Mouse (Mus musculus): Measurements from ENCODE around the gene Ltbp2. TPM values are rescaled to one million over a fixed set of nuclear protein-coding genes. Genes with fewer than 3 reads are reported as not detected.

Gene Ltbp2
- polyA plus RNA-seq, 1 experiment from 2014 or later, result 0.11 TPM

GRCm38 (mm10) chr12:84900317-84900716 lies 24.0 kb upstream of the Ltbp2 start:
- Histone ChIP-seq H3K27ac (replicated peaks) (no peak overlapping the region), H3K9me3 (replicated peaks) (no peaks in the 10 kb centered on the region), H3K36me3 (no peaks in the 10 kb centered on the region), H3K27me3 (ENCODE audit: low read depth, poor library complexity, severe bottlenecking) (no peaks in the 10 kb centered on the region), H3K4me3 (no peak overlapping the region), H3K4me1 (peaks cover 4% of the 10 kb centered on the region; the same call in 1 of the 2 replicates)
- WGBS, result 85% methylated on average over 7 of the region's 7 CpGs
- DNase-seq (ENCODE audit: low spot score), result no peak

- H3K36me3 ChIP-seq, result no peaks in the 10 kb centered on the region
- 81% methylated on average over 5 of the region's 5 CpGs for WGBS
- DNase-seq (ENCODE audit: low spot score), result no peak
- peaks cover 7% of the 10 kb centered on the region; the same call in 1 of the 2 replicates for H3K4me1 ChIP-seq
- H3K4me3 ChIP-seq, result no peak overlapping the region
- no peaks in the 10 kb centered on the region for H3K9me3 ChIP-seq (replicated peaks)
- H3K27ac ChIP-seq (replicated peaks), result no peak overlapping the region
- H3K27me3 ChIP-seq (ENCODE audit: low read depth, poor library complexity, severe bottlenecking), result no peaks in the 10 kb centered on the region
These were observed 21.0 kb upstream of the Ltbp2 start for GRCm38 (mm10) chr12:84897322-84897721.

DNA sequence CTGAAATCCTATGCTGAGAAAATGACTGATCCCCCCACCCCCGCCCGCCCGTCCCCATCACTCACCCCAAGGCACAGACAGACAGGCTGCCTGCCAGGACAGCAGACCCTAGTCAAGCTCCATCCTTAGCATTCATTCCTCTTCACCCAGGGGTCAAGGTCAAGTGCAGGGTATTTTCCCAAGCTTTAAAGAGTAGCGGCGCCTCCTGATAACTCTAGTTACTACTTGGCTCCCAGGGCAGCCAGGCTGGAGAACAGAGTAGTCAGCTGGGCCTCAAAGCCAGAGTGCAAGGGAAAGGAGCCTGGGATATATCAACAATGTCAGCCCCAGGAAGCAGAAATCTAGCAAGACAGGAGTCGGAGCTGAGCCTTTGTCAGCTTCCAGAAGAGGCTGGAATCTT lies 19.9 kb upstream of the Ltbp2 start:
- H3K9me3 ChIP-seq (replicated peaks), result no peaks in the 10 kb centered on the region
- no peaks in the 10 kb centered on the region for H3K36me3 ChIP-seq
- no peak overlapping the region for H3K27ac ChIP-seq (replicated peaks)
- DNase-seq (ENCODE audit: low spot score), result no peak
- 86% methylated on average over 6 of the region's 6 CpGs for WGBS
- H3K27me3 ChIP-seq (ENCODE audit: low read depth, poor library complexity, severe bottlenecking), result no peaks in the 10 kb centered on the region
- peaks cover 7% of the 10 kb centered on the region; the same call in 1 of the 2 replicates for H3K4me1 ChIP-seq
- H3K4me3 ChIP-seq, result no peak overlapping the region

- no peak for DNase-seq (ENCODE audit: low spot score)
- 69% methylated on average over 9 of the region's 9 CpGs for WGBS
These were observed 17.6 kb upstream of the Ltbp2 start for GRCm38 (mm10) chr12:84893648-84894628.

GRCm38 (mm10) chr12:84890289-84890688 lies 14.0 kb upstream of the Ltbp2 start:
- WGBS, result 72% methylated on average over 15 of the region's 15 CpGs
- H3K9me3 ChIP-seq (replicated peaks), result no peaks in the 10 kb centered on the region

More at GRCm38 (mm10) chr12:84893648-84894628, 17.6 kb upstream of the Ltbp2 start:
- Histone ChIP-seq H3K36me3 (no peaks in the 10 kb centered on the region), H3K4me1 (peaks cover 7% of the 10 kb centered on the region; the same call in 1 of the 2 replicates), H3K4me3 (no peak overlapping the region), H3K9me3 (replicated peaks) (no peaks in the 10 kb centered on the region), H3K27me3 (ENCODE audit: low read depth, poor library complexity, severe bottlenecking) (no peaks in the 10 kb centered on the region), H3K27ac (replicated peaks) (no peak overlapping the region)

GRCm38 (mm10) chr12:84885107-84885876 lies 9.0 kb upstream of the Ltbp2 start:
- no peaks in the 10 kb centered on the region for H3K36me3 ChIP-seq
- no peak for DNase-seq (ENCODE audit: low spot score)
- no peaks in the 10 kb centered on the region for H3K4me1 ChIP-seq
- no peak overlapping the region for H3K27ac ChIP-seq (replicated peaks)
- H3K9me3 ChIP-seq (replicated peaks), result no peaks in the 10 kb centered on the region; the same call in 1 of the 2 replicates
- WGBS, result 77% methylated on average over 11 of the region's 11 CpGs
- H3K27me3 ChIP-seq (ENCODE audit: low read depth, poor library complexity, severe bottlenecking), result peaks cover 5% of the 10 kb centered on the region; the same call in 1 of the 2 replicates
- H3K4me3 ChIP-seq, result no peak overlapping the region

More at GRCm38 (mm10) chr12:84890289-84890688, 14.0 kb upstream of the Ltbp2 start:
- Histone ChIP-seq H3K4me1 (0 out of 2 replicates have a peak, but pooled peaks cover 3% of the 10 kb centered on the region), H3K27me3 (ENCODE audit: low read depth, poor library complexity, severe bottlenecking) (no peaks in the 10 kb centered on the region), H3K27ac (replicated peaks) (no peak overlapping the region), H3K36me3 (no peaks in the 10 kb centered on the region), H3K4me3 (no peak overlapping the region)
- DNase-seq (ENCODE audit: low spot score), result no peak

DNA sequence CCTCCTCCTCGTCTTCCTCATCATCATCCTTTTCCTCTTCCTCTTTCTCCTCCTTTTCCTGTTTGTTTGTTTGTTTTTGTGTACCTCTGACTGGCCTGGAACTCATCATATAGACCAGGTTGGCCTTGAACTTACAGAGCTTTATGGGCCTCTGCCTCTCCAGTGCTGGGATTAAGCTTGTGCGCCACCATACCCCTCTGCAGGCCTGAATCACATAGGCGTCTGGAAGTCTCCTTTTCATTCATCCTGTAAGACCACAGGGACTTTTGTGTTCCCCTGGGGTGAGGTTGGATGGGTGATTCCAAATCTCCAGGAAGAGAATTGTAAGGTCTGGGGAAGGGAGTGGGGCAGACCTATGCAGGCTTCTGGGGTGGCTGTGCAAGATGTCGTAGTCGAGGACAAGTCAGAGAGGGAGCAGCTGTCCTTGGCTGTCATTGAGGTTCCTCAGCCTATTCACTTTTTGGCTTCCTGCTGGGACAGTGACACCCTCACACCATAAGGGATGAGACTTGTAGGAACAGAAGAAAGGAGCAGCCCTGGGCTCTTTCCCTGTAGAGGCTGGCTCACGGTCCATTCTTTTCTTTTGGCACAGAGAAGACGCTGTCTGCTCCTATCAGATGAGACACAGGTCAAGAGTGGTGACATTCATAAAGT lies 8.2 kb upstream of the Ltbp2 start:
- H3K36me3 ChIP-seq, result no peaks in the 10 kb centered on the region
- 83% methylated on average over 7 of the region's 7 CpGs for WGBS
- no peak for DNase-seq (ENCODE audit: low spot score)

DNA sequence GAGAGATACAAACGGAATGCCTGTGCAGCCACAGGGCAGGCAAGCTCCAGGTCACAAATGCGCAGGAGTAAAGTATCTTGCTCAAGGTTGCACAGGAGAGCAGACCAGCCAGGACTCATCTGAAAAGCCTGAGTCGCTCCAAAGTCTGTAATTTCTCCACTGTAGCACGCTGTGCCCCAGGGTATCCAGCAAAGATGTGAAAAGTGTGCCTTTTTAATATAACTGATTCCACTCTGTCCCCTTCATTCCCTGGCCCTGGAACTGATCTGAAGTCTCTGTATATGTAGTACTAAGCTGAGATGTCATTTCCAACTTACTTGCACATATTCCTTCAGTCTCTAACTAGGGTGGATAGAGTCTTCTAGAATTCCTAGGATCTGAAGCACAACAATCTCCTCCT lies 6.5 kb upstream of the Ltbp2 start:
- Histone ChIP-seq H3K27me3 (ENCODE audit: low read depth, poor library complexity, severe bottlenecking) (peaks cover 16% of the 10 kb centered on the region), H3K36me3 (no peaks in the 10 kb centered on the region), H3K4me3 (no peak overlapping the region), H3K4me1 (no peaks in the 10 kb centered on the region), H3K27ac (replicated peaks) (no peak overlapping the region), H3K9me3 (replicated peaks) (no peaks in the 10 kb centered on the region; the same call in 1 of the 2 replicates)
- 85% methylated on average over 4 of the region's 4 CpGs for WGBS
- DNase-seq (ENCODE audit: low spot score), result no peak

More for the DNA sequence above, 8.2 kb upstream of the Ltbp2 start:
- Histone ChIP-seq H3K4me3 (no peak overlapping the region), H3K4me1 (no peaks in the 10 kb centered on the region), H3K27ac (replicated peaks) (no peak overlapping the region), H3K9me3 (replicated peaks) (no peaks in the 10 kb centered on the region; the same call in 1 of the 2 replicates), H3K27me3 (ENCODE audit: low read depth, poor library complexity, severe bottlenecking) (peaks cover 5% of the 10 kb centered on the region)

DNA sequence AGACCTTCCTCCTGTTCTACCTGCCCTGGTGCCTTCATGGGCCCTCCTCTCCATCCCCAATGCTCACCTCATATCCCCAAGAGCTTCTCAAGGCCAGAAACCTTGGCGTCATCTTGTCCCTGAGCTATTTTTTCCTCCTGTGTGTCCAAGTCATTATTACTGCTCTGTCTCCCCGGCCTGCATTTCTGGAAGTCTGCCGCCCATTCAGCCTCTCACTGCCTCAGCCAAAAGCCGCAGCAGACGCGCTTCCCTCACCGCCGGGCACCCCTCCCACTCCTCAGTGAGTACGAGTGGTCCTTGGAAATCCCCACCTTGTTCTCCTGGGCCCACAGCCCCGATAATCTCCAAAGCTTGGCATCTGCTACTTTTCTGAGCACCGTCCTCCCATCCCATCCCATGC lies 3.8 kb upstream of the Ltbp2 start:
- Histone ChIP-seq H3K4me3 (no peak overlapping the region), H3K36me3 (no peaks in the 10 kb centered on the region), H3K4me1 (peaks cover 18% of the 10 kb centered on the region), H3K27ac (replicated peaks) (no peak overlapping the region), H3K27me3 (ENCODE audit: low read depth, poor library complexity, severe bottlenecking) (peaks cover 43% of the 10 kb centered on the region), H3K9me3 (replicated peaks) (no peaks in the 10 kb centered on the region; the same call in 1 of the 2 replicates)
- WGBS, result 63% methylated on average over 11 of the region's 11 CpGs
- no peak for DNase-seq (ENCODE audit: low spot score)

GRCm38 (mm10) chr12:84875761-84876480 lies 411 bp downstream of the Ltbp2 start:
- peaks cover 57% of the 10 kb centered on the region for H3K27me3 ChIP-seq (ENCODE audit: low read depth, poor library complexity, severe bottlenecking)
- DNase-seq (ENCODE audit: low spot score), result peak; percentile 42
- no peaks in the 10 kb centered on the region for H3K9me3 ChIP-seq (replicated peaks)
- H3K27ac ChIP-seq (replicated peaks), result no peak overlapping the region
- H3K36me3 ChIP-seq, result no peaks in the 10 kb centered on the region
- H3K4me1 ChIP-seq, result peaks cover 20% of the 10 kb centered on the region
- WGBS, result 2% methylated on average over 59 of the region's 59 CpGs
- H3K4me3 ChIP-seq, result peak overlapping the region; percentile 45

- H3K9me3 ChIP-seq (replicated peaks), result no peaks in the 10 kb centered on the region
- no peak overlapping the region for H3K27ac ChIP-seq (replicated peaks)
- H3K36me3 ChIP-seq, result no peaks in the 10 kb centered on the region
- H3K4me1 ChIP-seq, result peaks cover 20% of the 10 kb centered on the region
- peaks cover 51% of the 10 kb centered on the region for H3K27me3 ChIP-seq (ENCODE audit: low read depth, poor library complexity, severe bottlenecking)
- H3K4me3 ChIP-seq, result no peak overlapping the region
- WGBS, result 5% methylated on average over 3 of the region's 3 CpGs
- DNase-seq (ENCODE audit: low spot score), result no peak
These were observed 2.9 kb downstream of the Ltbp2 start for GRCm38 (mm10) chr12:84873434-84873833.

GRCm38 (mm10) chr12:84872310-84872709 lies 4.0 kb downstream of the Ltbp2 start:
- Histone ChIP-seq H3K36me3 (no peaks in the 10 kb centered on the region), H3K27ac (replicated peaks) (no peak overlapping the region), H3K4me3 (no peak overlapping the region), H3K27me3 (ENCODE audit: low read depth, poor library complexity, severe bottlenecking) (peaks cover 40% of the 10 kb centered on the region), H3K4me1 (peaks cover 20% of the 10 kb centered on the region), H3K9me3 (replicated peaks) (no peaks in the 10 kb centered on the region)
- DNase-seq (ENCODE audit: low spot score), result no peak
- WGBS, result 81% methylated on average over 2 of the region's 2 CpGs
